Mouse (Mus musculus) limb, embryonic 14.5 days (tissue): ENCODE results near the gene Atp6v1g2. TPM values are rescaled to one million over a fixed set of nuclear protein-coding genes. Genes with fewer than 3 reads are reported as not detected.

Source experiments
- ATAC-seq: fragments of 200-750 bp; cut with Nextera tagmentation; 2 replicates; pipeline ENCODE4 v1.8.0; 2017; ENCODE audit warnings: low read depth, moderate number of reproducible peaks, moderate TSS enrichment; ENCODE audit not compliant: low FRiP score
- DNase-seq: peaks from one replicate; pipeline ENCODE4 v3.0.0-alpha.2; 2015; ENCODE audit warnings: low spot score
- H3K27ac ChIP-seq: fragments of 300-500 bp; sonication (generic); replicated peaks from 2 replicates; pipeline ENCODE4 v1.5.1; 2014; ENCODE audit warnings: low read depth, mild to moderate bottlenecking, low read length, moderate library complexity, mixed read lengths
- H3K27me3 ChIP-seq: fragments of 300-500 bp; sonication (generic); 2 replicates; pipeline ENCODE4 v1.6.1; 2014; ENCODE audit warnings: low read length, mixed read lengths; ENCODE audit not compliant: control insufficient read depth, insufficient read depth
- H3K36me3 ChIP-seq: fragments of 300-500 bp; sonication (generic); 2 replicates; pipeline ENCODE4 v1.6.1; 2014; ENCODE audit warnings: mild to moderate bottlenecking, low read length, moderate library complexity, mixed read lengths; ENCODE audit not compliant: control insufficient read depth, insufficient read depth
- H3K4me1 ChIP-seq: fragments of 300-500 bp; sonication (generic); 2 replicates; pipeline ENCODE4 v1.6.1; 2014; ENCODE audit warnings: antibody characterized with exemption, low read length, mixed read lengths; ENCODE audit not compliant: control insufficient read depth, insufficient read depth
- H3K4me2 ChIP-seq: fragments of 300-500 bp; sonication (generic); replicated peaks from 2 replicates; pipeline ENCODE4 v1.6.1; 2014; ENCODE audit warnings: low read depth, mild to moderate bottlenecking, low read length, moderate library complexity; ENCODE audit not compliant: severe bottlenecking
- H3K4me3 ChIP-seq: fragments of 300-500 bp; sonication (generic); replicated peaks from 2 replicates; pipeline ENCODE4 v1.5.1; 2014; ENCODE audit warnings: low read length
- H3K9ac ChIP-seq: fragments of 300-500 bp; sonication (generic); 2 replicates; pipeline ENCODE4 v1.6.1; 2014; ENCODE audit warnings: mild to moderate bottlenecking, low read depth, low read length, moderate library complexity; ENCODE audit not compliant: severe bottlenecking
- H3K9me3 ChIP-seq: fragments of 300-500 bp; sonication (generic); 2 replicates; pipeline ENCODE4 v1.6.1; 2016; ENCODE audit warnings: low read length; ENCODE audit not compliant: control insufficient read depth
- POLR2A ChIP-seq: fragments of 200-500 bp; IDR thresholded peaks from 2 replicates; pipeline ENCODE4 v1.8.0; 2012; ENCODE audit warnings: inconsistent platforms, mild to moderate bottlenecking, moderate library complexity, borderline replicate concordance; ENCODE audit not compliant: insufficient read depth, insufficient read length; ENCODE audit errors: extremely low read depth
- WGBS: fragments of 180-500 bp; shearing (Covaris S2); extraction: QIAGEN DNeasy Blood & Tissue Kit; methylation state at CpG from one replicate; pipeline ENCODE4 v1.1.7; 2014; 5-methylcytosine and 5-hydroxymethylcytosine counted together
- polyA plus RNA-seq, 2 experiments: library from polyadenylated mRNA; depleted of rRNA in 1 of 2; stranded (reverse) in 1 of 2; unstranded in 1 of 2; fragments of >200 nt; fragmentation: Nextera tagmentation in 1 of 2; extraction: Ambion mirVana in 1 of 2; gene quantifications; 2 replicates each; pipeline versions ENCODE4 v1.2.1 to v1.2.3; 2012 to 2014

The Atp6v1g2 gene
- polyA plus RNA-seq, 2 experiments: 3.6 to 11.2 TPM

DNA sequence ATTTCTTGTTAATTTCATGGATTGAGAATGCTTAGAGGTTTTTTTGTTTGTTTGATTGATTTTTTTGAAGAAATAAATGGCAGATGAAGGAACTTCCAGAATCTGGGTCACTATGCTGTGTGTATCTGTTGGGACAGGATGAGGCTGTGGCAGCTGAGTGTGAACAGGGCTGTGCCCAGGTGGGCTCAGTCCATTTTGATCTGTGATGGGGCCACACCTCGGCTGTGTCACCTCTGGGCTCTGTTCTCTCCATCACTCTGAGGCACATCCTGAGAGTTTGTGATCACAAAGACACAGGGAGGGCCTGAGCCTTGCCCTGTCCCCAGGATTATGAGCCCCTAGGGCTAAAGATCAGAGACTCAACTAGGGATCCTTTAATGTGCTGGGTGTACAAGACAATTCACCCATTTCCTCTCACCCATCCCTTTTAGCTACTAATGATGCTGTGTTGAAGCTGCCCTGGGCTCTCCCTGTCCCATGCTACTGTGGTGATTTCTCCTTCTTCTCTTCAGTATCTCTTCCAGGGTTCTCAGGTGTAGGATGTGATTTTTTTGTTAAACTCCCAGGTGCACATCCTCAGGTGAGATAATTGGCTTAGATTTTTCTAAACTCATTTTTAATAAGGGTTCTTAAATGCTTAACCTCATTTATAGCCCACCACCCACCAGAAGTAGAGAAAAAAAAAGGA lies 34.1 kb downstream of the Atp6v1g2 start:
- H3K4me2 ChIP-seq: no peak overlapping the region
- H3K27ac ChIP-seq: no peak overlapping the region
- peaks cover 12% of the 10 kb centered on the region for H3K27me3 ChIP-seq
- no peaks in the 10 kb centered on the region for H3K36me3 ChIP-seq
- ATAC-seq: no peak
- no peak for DNase-seq
- TF ChIP-seq POLR2A: no peak
- no peaks in the 10 kb centered on the region for H3K9me3 ChIP-seq
- H3K4me1 ChIP-seq: no peaks in the 10 kb centered on the region
- 42% methylated on average over 1 of the region's 1 CpGs for WGBS
- no peak overlapping the region for H3K9ac ChIP-seq
- H3K4me3 ChIP-seq: no peak overlapping the region

DNA sequence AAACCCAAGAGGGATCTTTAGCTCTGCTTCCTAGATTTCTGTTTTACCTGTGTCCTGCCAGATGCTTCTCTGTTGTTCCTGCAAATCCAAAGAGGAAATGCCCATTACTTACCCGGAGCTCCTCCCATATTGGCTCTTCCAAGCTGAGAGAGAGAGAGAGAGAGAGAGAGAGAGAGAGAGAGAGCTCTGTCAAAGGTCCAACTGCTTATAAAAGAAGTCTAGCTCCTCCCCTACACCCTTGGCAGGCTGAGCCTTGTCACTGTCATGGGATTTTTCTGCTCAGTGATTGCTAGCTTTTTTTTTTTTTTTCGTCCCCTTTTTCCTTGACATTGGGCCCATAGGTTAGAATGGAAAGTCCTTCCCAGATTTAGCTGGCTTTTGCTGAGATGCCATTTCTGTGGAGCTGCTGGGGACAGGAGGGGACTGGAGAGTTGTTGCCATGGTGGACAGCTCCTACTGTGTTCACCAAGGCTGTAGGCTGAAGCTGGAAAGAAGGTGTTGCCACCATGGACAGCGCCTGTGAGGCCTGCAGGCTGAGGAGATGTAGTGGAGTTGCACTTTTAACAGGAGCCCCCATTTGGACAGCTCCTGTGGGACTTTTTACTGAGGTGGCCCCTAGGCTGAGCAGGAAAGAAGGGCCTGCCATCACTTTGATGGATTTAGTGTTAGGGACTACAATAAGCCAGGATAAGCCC lies 36.3 kb downstream of the Atp6v1g2 start:
- TF ChIP-seq POLR2A: no peak
- H3K4me2 ChIP-seq: no peak overlapping the region
- ATAC-seq (no peak), DNase-seq (peak; percentile 79)
- H3K9ac ChIP-seq: no peak overlapping the region
- WGBS: 33% methylated on average over 3 of the region's 3 CpGs
- no peaks in the 10 kb centered on the region for H3K36me3 ChIP-seq
- H3K27ac ChIP-seq: no peak overlapping the region
- no peaks in the 10 kb centered on the region for H3K27me3 ChIP-seq
- H3K9me3 ChIP-seq: no peaks in the 10 kb centered on the region
- no peaks in the 10 kb centered on the region for H3K4me1 ChIP-seq
- no peak overlapping the region for H3K4me3 ChIP-seq

DNA sequence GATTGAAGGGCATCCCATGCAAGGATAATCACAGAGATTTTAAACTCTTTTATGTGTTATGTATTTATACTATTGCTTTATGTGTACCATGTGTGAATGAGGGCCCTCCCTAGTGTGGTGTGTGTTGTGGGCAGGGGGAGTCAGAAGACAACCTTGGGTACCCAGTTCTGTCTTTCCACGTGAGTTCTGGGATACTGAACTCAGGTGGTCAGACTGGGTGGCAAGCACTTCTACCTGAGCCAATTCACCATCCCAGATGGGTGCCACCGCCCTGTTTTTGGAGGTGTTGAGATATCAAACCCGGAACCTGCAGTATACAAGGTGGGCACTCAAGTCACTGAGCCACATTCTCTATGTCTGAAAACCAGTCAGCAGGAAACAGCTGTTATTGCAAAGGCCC lies 38.8 kb downstream of the Atp6v1g2 start:
- Histone ChIP-seq H3K36me3 (no peaks in the 10 kb centered on the region), H3K4me1 (no peaks in the 10 kb centered on the region), H3K9ac (no peak overlapping the region), H3K27me3 (peaks cover 7% of the 10 kb centered on the region; the same call in 1 of the 2 replicates), H3K4me3 (no peak overlapping the region), H3K4me2 (no peak overlapping the region), H3K9me3 (no peaks in the 10 kb centered on the region), H3K27ac (no peak overlapping the region)
- ATAC-seq: no peak
- 74% methylated on average over 3 of the region's 3 CpGs for WGBS
- DNase-seq: no peak
- no peak for TF ChIP-seq POLR2A

DNA sequence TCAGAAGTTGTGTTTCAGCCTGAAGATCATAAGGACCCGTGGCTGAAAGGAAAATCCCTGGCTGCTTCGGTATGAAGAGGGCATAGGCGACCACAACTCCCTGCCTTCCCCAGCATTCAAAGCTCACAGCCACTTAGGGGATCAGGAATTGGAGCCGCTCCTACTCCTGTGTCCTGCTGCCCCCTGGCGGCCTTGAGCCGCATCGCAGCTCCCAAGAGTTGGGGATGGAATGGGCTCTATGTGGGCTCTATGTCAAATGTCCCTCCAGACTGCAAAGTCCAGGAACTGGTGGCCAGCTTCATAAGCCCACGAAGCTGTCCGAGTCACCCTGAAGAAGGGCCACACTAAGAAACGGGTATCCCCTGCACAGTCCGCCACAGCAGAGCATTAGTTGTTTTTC lies 41.3 kb downstream of the Atp6v1g2 start:
- Histone ChIP-seq H3K4me1 (no peaks in the 10 kb centered on the region), H3K36me3 (no peaks in the 10 kb centered on the region), H3K4me2 (no peak overlapping the region), H3K27ac (no peak overlapping the region), H3K27me3 (peaks cover 7% of the 10 kb centered on the region; the same call in 1 of the 2 replicates), H3K9me3 (no peaks in the 10 kb centered on the region), H3K4me3 (no peak overlapping the region), H3K9ac (no peak overlapping the region)
- 6% methylated on average over 11 of the region's 11 CpGs for WGBS
- ATAC-seq: no peak
- no peak for TF ChIP-seq POLR2A
- peak; percentile 63 for DNase-seq

DNA sequence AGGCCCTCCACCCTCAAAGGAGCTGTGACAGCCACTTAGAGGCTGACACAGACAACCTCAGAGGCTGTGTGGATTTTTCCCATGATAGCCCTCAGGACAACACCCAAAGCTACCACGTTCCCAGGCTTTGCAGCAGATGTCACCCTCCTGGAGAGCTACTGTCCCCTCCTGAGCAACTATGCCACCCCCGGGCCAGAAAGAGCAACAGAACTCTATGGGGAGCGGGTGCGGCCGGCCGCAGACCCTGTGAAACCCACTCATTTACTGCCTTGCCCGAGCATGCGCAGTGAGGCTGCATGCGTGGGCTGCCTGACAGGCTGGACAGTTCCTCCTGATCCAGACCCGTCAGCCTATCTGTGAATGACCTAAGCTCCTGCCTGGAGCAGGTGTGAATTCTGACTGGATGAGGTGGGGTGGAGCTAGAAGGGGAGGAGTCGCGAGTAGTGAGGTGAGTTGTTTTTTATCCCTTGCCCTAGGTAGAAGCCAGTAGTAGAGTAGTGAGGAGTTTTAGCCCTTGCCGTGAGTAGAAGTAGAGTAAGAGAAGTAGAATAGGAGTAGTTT lies 42.9 kb downstream of the Atp6v1g2 start:
- H3K36me3 ChIP-seq: no peaks in the 10 kb centered on the region
- 12% methylated on average over 13 of the region's 13 CpGs for WGBS
- H3K4me2 ChIP-seq: no peak overlapping the region
- no peak overlapping the region for H3K9ac ChIP-seq
- no peak for DNase-seq
- no peak for TF ChIP-seq POLR2A
- ATAC-seq: no peak
- H3K9me3 ChIP-seq: no peaks in the 10 kb centered on the region
- no peak overlapping the region for H3K27ac ChIP-seq
- peaks cover 7% of the 10 kb centered on the region; the same call in 1 of the 2 replicates for H3K27me3 ChIP-seq
- no peaks in the 10 kb centered on the region for H3K4me1 ChIP-seq
- H3K4me3 ChIP-seq: no peak overlapping the region
